Mouse (Mus musculus): Measurements from ENCODE around the gene Nxn.

Gene Nxn

DNA sequence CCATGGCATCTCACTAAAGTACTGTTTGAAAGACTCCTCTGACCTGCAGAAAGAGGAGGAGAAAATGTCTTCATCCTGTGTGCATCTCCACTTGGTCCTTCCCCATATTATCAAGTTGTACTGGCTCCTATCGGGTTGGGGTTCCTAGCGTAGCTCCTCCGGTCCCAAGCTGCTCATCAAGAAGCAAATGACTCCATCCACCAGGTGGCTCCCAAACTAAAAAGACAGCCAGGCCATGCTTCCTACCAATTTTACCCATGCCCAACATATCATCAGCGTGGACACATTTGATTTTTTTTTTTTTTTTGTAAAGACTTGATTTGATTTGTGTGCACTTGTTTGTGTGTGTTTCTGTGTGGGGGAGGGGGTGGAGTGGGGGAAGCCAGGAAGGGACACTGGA, 126.5 kb downstream of the Nxn start:
- in situ Hi-C loops (cut with MboI; ENCODE audit: low sequenced_read_pairs): no loop called here

DNA sequence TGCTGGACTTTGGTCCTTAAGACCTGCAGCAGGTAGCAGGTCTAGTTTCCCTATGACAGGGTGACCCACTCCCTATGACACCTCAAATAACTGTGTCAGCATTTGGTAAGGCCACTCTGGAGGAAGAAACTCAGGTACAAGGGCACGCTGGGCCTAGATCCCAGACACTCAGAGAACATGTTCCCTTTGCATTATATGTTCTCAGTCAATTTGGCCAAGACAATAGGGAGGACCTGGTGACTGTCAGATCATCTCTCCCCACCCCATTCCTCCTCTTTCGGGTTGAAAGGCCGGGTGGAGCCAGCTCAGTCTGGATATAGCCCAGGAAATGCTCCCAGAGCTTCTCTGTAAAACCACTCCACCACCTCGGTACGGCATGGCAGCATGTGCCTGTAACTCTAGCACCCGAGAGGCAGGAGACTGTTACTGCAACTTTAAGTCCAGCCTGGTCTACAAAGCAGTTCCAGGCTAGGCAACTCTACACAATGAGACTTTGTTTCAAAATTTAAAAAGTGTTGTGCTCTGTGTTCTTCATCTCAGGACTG, 130.3 kb downstream of the Nxn start:
- in situ Hi-C loops (cut with MboI; ENCODE audit: low sequenced_read_pairs): no loop called here

GRCm38 (mm10) chr11:76268001-76268459, 130.9 kb downstream of the Nxn start:
- in situ Hi-C loops (cut with MboI; ENCODE audit: low sequenced_read_pairs): no loop called here

DNA sequence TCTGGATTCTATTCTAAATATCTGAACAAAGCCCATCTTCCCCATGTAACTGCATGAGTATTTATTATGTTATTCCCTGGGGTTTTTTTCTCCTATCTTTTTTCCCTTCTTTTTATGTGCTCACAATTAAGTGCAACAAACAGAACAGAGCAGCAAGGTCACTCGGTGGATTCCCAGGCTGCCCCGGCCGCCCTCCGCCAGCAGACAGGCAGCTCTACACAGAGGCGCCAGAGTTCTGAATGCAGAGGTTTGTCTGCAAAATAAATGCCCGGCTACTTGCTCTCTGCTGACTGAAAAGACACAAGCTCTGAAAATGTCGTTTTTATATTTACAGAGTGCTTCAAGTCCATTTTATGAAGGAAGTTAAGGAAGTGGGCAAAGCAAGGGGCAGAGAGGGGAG, 131.4 kb downstream of the Nxn start:
- in situ Hi-C loops (cut with MboI; ENCODE audit: low sequenced_read_pairs): no loop called here

GRCm38 (mm10) chr11:76262611-76263351, 136.2 kb downstream of the Nxn start:
- in situ Hi-C loops (cut with MboI; ENCODE audit: low sequenced_read_pairs): no loop called here

GRCm38 (mm10) chr11:76261224-76261623, 137.7 kb downstream of the Nxn start:
- in situ Hi-C loops (cut with MboI; ENCODE audit: low sequenced_read_pairs): no loop called here

DNA sequence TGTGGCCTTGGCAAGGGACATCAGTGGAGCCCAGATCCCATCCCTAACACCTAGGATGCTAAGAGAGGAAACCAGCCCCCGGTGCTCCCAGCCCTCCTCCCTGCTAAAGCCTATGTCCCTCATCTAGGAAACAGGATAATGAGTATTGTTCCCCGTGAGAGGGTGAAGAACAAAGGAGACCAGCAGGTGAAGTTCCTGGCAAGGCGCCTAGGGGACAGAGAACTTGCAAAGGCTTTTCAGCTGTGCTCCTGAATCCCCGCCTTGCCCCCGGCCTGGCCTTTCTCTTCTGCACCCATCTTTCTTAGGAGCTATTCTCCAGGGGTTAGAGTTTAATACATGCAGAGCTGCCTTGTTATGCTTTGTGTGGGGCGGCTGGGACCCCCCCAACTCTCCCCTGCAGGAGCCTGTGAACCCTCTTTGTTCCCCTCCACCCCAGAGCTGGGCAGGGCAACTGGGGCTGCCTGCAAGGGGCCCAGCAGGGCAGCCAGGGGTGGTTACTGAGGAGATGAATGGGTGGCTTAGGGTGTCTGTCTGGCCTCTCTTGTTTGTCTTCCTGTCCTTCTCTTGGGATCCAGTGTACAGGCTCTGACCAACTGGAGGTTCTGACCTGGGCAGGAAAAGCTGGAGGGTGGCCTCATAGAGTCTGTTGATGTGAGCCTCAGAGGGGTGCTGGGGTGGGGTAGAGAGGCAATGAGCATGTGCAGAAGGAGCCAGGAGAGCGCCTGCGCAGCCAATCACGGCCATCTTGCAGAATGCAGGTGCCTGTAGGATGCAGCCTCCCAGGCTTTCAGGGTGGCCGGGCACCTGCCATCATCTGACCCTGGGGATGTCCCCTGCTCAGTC, 138.5 kb downstream of the Nxn start:
- in situ Hi-C loops (cut with MboI; ENCODE audit: low sequenced_read_pairs): no loop called here

GRCm38 (mm10) chr11:76258511-76258910, 140.4 kb downstream of the Nxn start:
- in situ Hi-C loops (cut with MboI; ENCODE audit: low sequenced_read_pairs): loop anchor here (5.0 kb wide), 1 partner anchor 139 kb away; the partner anchor contains the start of gene Nxn

- in situ Hi-C loops (cut with MboI; ENCODE audit: low sequenced_read_pairs): loop anchor here (5.0 kb wide), 1 partner anchor 140 kb away; the partner anchor contains the start of gene Nxn
These were observed 141.6 kb downstream of the Nxn start for GRCm38 (mm10) chr11:76257386-76257785.

DNA sequence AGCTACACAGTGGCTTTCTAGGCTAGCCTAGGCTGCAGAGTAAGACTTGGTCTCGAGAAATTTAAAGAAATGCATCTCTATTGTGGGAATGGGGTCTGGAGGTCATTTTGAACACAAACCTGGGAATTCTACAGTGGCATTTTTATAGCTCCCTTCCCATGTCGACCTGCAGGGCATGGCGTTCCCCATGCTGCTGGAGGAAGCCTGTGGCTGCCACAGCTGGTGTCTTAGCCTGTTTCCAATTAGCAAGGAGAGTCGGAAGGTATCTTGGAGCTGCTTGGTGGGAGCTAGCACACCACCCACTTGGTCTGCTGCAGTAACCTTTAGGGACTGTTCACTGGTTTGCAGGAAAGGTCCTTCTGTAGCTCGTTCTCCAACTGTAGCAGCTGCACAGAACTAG, 142.8 kb downstream of the Nxn start:
- in situ Hi-C loops (cut with MboI; ENCODE audit: low sequenced_read_pairs): loop anchor here (5.0 kb wide), 1 partner anchor 141 kb away; the partner anchor contains the start of gene Nxn

DNA sequence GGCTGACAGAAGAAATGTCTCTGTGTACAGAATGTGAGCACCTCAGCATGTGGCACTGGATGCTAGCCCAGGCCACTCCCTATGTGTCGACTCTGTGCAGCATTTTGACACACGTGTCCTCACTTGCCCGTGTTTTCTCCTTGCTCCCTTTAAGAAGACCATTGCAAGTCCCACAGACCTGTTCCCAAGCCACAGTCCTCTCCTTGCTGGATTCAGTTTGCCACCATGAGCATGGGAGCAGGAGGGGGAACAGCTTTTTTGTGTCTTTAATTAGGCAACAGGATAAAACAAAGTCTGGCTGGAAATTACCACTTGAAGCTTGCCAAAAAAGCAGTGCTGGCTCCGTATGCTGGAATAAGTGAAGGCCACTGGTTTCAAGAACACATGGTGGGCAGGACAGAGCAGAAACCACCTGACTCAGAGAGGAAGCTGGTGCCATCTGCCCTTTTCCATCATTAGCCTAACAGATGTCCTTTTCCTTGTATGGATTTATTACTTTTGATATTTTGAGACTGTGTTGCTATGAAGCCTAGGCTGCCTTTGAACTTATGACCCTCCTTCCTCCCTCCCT, 143.4 kb downstream of the Nxn start:
- in situ Hi-C loops (cut with MboI; ENCODE audit: low sequenced_read_pairs): loop anchor here (5.0 kb wide), 1 partner anchor 142 kb away; the partner anchor contains the start of gene Nxn

DNA sequence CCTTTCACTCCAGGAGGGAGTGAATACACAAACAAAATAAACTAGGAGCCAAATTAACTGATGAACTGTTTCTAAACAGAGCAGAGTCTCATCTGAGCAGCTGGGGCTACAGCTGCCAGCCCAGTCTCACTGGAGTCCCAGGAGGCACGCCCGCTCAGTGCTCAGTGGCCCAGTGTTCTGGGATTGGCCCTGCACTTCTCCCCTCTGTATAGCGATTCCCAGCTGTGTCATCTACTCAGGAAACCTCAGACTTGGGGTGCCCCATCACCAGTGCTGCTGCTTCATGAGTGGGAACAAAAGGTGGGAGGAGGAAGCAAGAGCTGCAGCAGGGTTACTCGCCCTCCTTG, 145.0 kb downstream of the Nxn start:
- in situ Hi-C loops (cut with MboI; ENCODE audit: low sequenced_read_pairs): no loop called here

DNA sequence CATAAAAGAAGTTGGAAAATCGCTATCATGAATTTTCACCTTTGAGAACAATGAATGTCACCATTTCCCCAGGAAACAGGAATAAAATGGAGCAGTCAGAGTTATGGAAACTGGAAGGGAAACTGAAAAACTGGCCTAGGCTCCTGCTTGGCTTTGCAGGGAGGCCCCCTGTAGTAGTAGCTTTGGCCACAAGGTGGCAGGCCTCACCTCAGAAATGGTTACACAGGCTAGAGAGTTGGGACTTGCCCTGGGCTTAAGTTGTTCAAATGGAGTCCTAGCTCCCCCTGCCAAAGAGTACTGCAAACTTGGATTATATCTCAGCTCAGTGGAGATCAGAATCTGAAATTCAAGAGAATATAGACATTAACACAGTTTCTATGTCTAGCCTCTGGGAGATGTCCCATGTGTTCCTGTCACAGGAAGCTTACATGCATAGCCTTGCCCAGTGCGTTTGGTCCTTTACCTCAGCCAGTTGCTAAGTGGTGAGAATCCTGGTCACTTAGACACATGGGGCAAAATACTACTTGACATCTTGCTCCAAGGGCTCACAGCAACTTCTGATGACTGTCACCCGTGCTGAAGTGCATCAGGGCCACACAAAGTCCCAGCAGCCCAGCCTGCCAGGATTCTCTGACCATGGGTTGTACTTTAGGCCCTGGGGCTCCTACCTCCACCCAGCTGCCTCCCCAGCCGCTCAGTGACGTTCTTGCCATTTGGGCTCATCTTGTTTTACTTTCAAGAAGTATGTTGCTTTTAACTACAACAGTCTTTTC, 145.6 kb downstream of the Nxn start:
- in situ Hi-C loops (cut with MboI; ENCODE audit: low sequenced_read_pairs): no loop called here

- in situ Hi-C loops (cut with MboI; ENCODE audit: low sequenced_read_pairs): no loop called here
These were observed 146.9 kb downstream of the Nxn start for GRCm38 (mm10) chr11:76252036-76252435.

- in situ Hi-C loops (cut with MboI; ENCODE audit: low sequenced_read_pairs): no loop called here
These were observed 151.7 kb downstream of the Nxn start for GRCm38 (mm10) chr11:76247239-76247638.

DNA sequence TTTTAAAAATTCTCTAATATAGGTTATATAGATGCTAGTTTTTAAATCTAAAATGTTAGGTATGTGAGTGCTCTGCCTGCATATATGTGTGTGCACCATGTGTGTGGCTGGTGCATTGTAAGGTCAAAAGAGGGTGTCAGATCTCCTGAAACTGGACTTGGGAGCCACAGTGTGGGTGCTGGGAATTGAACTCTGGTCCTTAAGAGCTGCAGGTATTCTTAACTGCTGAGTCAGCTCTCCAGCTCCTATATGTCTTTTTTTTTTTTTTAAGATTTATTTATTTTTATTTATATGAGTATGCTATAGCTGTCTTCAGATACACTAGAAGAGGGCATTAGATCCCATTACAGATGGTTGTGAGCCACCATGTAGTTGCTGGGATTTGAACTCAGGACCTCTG, 152.5 kb downstream of the Nxn start:
- in situ Hi-C loops (cut with MboI; ENCODE audit: low sequenced_read_pairs): no loop called here

DNA sequence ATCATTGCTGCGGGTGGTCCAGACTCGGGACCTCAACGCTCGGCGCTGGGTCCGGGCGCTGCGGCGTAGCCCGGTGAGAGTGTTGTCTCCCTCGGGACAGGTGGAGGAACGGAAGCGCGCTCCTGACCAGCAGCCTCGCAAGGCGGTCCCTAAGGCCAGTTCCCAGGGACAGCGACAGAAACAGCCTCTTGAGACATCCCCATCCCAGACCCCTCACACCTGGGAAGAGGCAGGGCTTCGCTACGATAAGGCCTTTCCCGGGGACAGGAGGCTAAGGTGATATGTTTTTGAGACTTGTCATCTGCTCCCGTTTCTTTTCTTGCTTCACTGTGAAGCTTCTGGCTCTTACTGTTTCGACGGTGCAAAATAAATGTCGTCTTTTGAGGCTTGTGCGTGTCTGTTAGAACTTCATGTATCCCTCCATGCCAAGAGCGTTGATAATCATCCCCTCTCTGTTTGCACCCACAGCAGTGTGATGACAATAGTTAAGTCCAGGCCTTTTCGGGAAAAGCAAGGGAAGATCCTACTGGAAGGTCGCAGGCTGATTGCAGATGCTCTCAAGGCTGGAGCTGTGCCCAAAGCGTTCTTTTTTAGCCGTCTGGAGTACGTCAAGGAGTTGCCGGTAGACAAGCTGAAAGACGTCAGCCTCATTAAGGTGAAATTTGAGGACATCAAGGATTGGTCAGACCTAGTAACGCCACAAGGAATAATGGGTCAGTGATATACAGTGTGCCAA, 155.0 kb downstream of the Nxn start:
- in situ Hi-C loops (cut with MboI; ENCODE audit: low sequenced_read_pairs): no loop called here

DNA sequence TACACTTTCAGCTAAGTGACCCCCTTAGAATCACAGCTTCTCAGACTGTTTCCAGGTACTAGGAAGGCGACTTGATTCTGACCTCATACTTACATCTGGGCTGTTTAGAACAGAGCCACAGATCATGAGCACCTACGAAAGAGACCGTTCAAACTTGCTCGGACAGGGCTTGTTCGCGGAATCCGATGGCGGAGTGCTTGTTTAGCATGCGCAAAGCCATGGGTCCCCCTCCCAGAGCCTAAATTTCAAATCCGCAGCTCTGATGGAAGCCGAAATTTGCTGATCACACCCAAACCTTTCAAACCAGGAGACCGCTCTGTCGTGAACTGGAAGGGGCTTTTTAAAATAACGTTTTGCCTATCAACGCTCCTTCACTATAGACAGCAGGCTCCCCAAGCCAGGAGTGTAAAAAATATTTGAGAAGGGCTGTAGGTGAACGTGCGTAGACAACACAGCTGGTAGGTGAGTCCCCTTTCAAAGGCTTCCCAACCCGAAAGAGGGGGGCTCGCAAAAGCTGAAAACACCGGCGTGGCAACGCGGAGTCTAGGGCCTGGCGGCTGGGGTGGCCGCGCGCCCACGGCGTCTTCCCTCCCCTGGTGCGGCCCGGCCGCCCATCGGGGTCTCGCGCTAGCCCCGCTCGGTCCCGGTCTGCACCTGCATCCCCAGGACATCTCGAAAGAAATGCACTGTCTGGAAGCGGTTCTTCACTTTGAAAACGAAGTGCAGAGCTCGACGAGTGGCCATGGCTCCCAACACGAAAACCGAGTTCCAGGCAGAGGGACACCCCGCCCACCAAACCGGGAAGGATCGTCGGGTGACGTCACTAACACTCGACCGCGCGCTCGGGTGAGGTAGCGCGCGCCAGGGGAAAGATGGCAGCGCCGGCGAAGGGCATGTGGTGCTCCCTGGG, 155.8 kb downstream of the Nxn start, which contains the start of the genes Mrm3 and Glod4:
TSS of gene Mrm3 (plus strand) at position 815 of the 910 bp plus-strand sequence.
TSS of gene Glod4 (minus strand) at position 825 of the 910 bp plus-strand sequence.
- in situ Hi-C loops (cut with MboI; ENCODE audit: low sequenced_read_pairs): no loop called here

DNA sequence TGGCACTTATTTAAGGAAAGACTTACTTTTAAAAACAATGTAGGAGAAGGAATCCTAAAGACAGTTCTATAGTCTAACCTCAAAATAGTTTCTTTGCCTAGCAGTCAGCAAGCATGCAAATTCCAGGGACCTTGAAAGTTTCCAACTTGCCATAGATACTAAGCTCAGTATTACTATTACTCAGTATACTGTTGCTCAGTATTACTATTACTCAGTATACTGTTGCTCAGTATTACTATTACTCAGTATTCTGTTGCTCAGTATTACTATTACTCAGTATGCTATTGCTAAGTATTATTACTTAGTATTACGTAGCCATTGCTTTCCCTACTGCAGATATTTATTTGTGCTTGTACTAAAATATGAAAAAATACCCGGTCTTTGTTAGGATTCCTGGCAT, 159.2 kb downstream of the Nxn start:
- in situ Hi-C loops (cut with MboI; ENCODE audit: low sequenced_read_pairs): no loop called here

Measured in CH12F3 (cell line).